Mouse (Mus musculus): Measurements from ENCODE around the gene Gm10696. TPM values are rescaled to one million over a fixed set of nuclear protein-coding genes. Genes with fewer than 3 reads are reported as not detected.
"Not testable (repeated sequence)": the region's sequence is repeated elsewhere in the genome, so short reads cannot be mapped to it uniquely, and the experiment has no call there.

The Gm10696 gene
- polyA plus RNA-seq (2015; fragmentation: Nextera tagmentation; extraction: Ambion mirVana): not detected in 2 replicates

GRCm38 (mm10) chr3:94178093-94178492 is at the start of gene Gm10696:
TSS of gene Gm10696 (minus strand) at chr3:94178193.
- not testable (repeated sequence) for ATAC-seq; H3K4me1 ChIP-seq (ENCODE audit: control insufficient read depth, insufficient read depth, low read depth, low read length); H3K9ac ChIP-seq (ENCODE audit: low read depth, low read length); H3K36me3 ChIP-seq (ENCODE audit: control insufficient read depth, insufficient read depth, low read length); H3K9me3 ChIP-seq (ENCODE audit: control insufficient read depth, low read length); H3K27ac ChIP-seq (ENCODE audit: low read depth, low read length); H3K27me3 ChIP-seq (replicated peaks; ENCODE audit: control insufficient read depth, insufficient read depth, low read length); H3K4me2 ChIP-seq (ENCODE audit: low read length); H3K4me3 ChIP-seq (ENCODE audit: low read length)
- WGBS: 81% methylated on average over 1 of the region's 1 CpGs

DNA sequence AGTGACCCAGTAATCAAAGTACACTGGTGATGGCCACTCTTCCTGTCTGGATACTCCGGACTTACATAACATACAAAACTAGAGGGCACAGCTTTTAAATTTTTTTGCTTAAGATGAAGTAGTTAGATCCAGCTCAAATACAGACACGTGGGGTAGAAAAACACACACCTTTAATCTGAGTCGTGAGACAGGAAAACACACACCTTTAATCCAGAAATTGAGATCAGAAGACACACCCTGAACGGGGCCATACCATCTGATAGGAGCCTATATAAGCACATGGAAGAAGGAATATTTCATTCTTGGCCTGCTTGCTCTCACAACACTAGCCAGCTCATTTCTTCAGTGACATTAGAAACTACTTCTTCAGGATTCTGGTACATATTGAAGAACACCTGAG is 18.4 kb upstream of the Gm10696 start, which contains the start of gene Gm5286:
Gm5286 (plus strand) TSS at position 301 of the 400 bp plus-strand sequence.
- not testable (repeated sequence) for H3K36me3 ChIP-seq (ENCODE audit: control insufficient read depth, insufficient read depth, low read length); H3K4me2 ChIP-seq (ENCODE audit: low read length); H3K4me1 ChIP-seq (ENCODE audit: control insufficient read depth, insufficient read depth, low read depth, low read length); ATAC-seq; H3K27me3 ChIP-seq (replicated peaks; ENCODE audit: control insufficient read depth, insufficient read depth, low read length); H3K27ac ChIP-seq (ENCODE audit: low read depth, low read length); H3K9ac ChIP-seq (ENCODE audit: low read depth, low read length); H3K9me3 ChIP-seq (ENCODE audit: control insufficient read depth, low read length); H3K4me3 ChIP-seq (ENCODE audit: low read length)
- WGBS: 93% methylated on average over 2 of the region's 4 CpGs

GRCm38 (mm10) chr3:94167351-94167750 is 10.6 kb downstream of the Gm10696 start:
- not testable (repeated sequence) for H3K4me1 ChIP-seq (ENCODE audit: control insufficient read depth, insufficient read depth, low read depth, low read length); H3K27ac ChIP-seq (ENCODE audit: low read depth, low read length); ATAC-seq; H3K4me3 ChIP-seq (ENCODE audit: low read length); H3K9me3 ChIP-seq (ENCODE audit: control insufficient read depth, low read length); H3K4me2 ChIP-seq (ENCODE audit: low read length); H3K36me3 ChIP-seq (ENCODE audit: control insufficient read depth, insufficient read depth, low read length); H3K9ac ChIP-seq (ENCODE audit: low read depth, low read length); H3K27me3 ChIP-seq (replicated peaks; ENCODE audit: control insufficient read depth, insufficient read depth, low read length)

Other genes starting within 250 kb of the Gm10696 start
- gene Gm9117, start 234.7 kb downstream of the Gm10696 start, polyA plus RNA-seq (2015; fragmentation: Nextera tagmentation; extraction: Ambion mirVana): not detected in 2 replicates
- not detected in 2 replicates for gene Tdpoz5, start 216.9 kb downstream of the Gm10696 start, polyA plus RNA-seq (2015; fragmentation: Nextera tagmentation; extraction: Ambion mirVana)
- gene Gm9125, start 123.3 kb downstream of the Gm10696 start, polyA plus RNA-seq (2015; fragmentation: Nextera tagmentation; extraction: Ambion mirVana): not detected in 2 replicates
- not detected in 2 replicates for gene Gm10697, start 105.5 kb downstream of the Gm10696 start, polyA plus RNA-seq (2015; fragmentation: Nextera tagmentation; extraction: Ambion mirVana)
- gene Gm5286, start 18.5 kb upstream of the Gm10696 start, polyA plus RNA-seq (2015; fragmentation: Nextera tagmentation; extraction: Ambion mirVana): 0.12 TPM in 1 of 2 replicates, not detected in the other
- not detected in 2 replicates for gene Gm4778, start 85.8 kb upstream of the Gm10696 start, polyA plus RNA-seq (2015; fragmentation: Nextera tagmentation; extraction: Ambion mirVana)
- 63.7 and 72.1 TPM in 2 replicates for gene Them4, start 131.9 kb upstream of the Gm10696 start, polyA plus RNA-seq (2015; fragmentation: Nextera tagmentation; extraction: Ambion mirVana)
- gene Them5, start 163.9 kb upstream of the Gm10696 start, polyA plus RNA-seq (2015; fragmentation: Nextera tagmentation; extraction: Ambion mirVana): 0.29 TPM in 1 of 2 replicates, not detected in the other
- gene C2cd4d, start 184.2 kb upstream of the Gm10696 start, polyA plus RNA-seq (2015; fragmentation: Nextera tagmentation; extraction: Ambion mirVana): 1.6 and 1.8 TPM in 2 replicates
- 0.36 and 0.54 TPM in 2 replicates for gene Rorc, start 194.6 kb upstream of the Gm10696 start, polyA plus RNA-seq (2015; fragmentation: Nextera tagmentation; extraction: Ambion mirVana)
- gene Lingo4, start 220.3 kb upstream of the Gm10696 start, polyA plus RNA-seq (2015; fragmentation: Nextera tagmentation; extraction: Ambion mirVana): 1.7 and 2.3 TPM in 2 replicates
- 51.1 and 54.8 TPM in 2 replicates for gene Tdrkh, start 235.1 kb upstream of the Gm10696 start, polyA plus RNA-seq (2015; fragmentation: Nextera tagmentation; extraction: Ambion mirVana)